Mouse (Mus musculus): Measurements from ENCODE around the gene Lamtor3.
"Not testable (repeated sequence)": the region's sequence is repeated elsewhere in the genome, so short reads cannot be mapped to it uniquely, and the experiment has no call there.

Gene Lamtor3

DNA sequence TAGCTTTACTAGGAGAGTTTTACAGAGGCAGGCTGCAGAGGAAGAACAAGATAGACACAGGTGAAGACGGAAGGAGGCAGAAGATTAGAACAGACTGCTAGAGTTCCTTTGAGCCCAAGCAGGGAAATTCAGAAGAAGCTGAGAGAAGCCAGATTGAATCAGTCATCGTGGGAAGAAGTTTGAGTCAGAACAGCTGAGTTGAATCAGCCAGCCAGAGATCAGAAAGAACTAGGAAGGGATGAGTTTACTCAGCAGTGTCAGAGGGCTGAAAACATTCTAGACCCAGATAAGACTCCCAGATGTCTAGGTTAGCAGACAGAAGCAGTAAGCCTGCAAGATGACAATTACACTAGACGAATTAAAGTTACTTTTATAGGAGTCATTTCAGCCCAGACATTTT, 15.7 kb downstream of the Lamtor3 start:
- DNase-seq (ENCODE audit: low read depth, low spot score), result no peak

DNA sequence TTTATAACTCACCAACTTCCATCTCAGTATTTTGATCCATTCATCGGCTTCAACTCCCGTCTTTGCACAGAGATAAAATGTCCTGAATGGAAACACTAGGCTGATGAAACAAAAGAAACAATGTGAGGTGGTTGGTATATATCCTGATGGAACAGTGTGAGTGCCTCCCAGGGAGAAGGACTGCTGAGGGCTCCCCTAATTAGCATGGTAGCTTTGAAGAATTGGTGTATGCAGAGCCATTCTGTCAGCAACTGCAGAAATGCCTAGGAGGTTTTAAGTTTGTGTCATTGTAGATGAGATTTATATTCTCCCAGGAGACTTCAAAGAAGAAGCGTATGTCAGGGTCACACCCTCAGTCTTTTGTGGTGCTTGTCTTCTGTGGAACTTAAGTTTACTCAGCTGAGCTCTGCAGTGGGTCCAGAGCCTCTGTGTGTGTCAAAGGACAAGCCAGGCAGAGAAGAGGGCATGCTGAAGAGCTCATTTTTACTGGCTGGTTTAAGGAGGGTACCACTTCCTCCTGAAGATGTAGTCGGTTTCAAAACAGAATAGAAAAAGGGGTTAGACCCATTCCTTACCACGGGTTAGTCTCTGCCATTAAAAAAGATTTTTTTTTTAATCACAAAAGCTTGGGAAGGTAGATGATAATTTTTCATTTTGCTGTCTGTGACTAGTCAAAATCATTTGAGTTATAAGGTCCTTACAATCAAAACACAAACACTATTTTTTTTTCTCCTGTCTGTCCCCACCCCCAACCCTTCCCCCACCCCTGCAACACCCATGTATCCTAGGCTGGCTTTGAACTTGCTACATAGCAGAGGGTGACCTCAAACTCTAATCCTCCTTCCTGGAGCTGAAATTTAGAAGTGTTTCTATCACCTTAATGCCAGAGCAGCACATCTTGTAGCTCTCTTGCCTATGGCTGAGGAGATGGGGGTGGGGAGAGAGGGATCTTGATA, 17.5 kb downstream of the Lamtor3 start:
- DNase-seq (ENCODE audit: low read depth, low spot score), result no peak

DNA sequence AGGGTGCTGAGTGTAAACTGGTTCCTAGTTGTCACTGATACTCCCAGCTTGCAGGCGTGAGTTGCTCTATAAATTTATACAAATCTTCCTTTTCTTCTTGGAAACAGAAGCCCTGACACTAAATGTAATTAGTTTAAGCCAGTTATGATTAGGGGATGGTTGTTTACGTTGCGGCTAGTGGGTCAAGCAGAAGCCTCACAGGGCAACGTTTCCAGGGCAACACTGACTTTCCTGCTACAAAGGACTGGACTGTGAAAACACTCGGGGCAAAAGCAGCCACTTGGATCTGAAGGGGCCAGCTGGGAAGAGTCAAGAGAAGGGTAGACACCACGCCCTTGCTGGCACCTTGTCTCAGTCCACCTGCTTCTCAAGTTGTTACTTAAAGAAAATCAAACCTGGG, 18.2 kb downstream of the Lamtor3 start:
- DNase-seq (ENCODE audit: low read depth, low spot score), result no peak

DNA sequence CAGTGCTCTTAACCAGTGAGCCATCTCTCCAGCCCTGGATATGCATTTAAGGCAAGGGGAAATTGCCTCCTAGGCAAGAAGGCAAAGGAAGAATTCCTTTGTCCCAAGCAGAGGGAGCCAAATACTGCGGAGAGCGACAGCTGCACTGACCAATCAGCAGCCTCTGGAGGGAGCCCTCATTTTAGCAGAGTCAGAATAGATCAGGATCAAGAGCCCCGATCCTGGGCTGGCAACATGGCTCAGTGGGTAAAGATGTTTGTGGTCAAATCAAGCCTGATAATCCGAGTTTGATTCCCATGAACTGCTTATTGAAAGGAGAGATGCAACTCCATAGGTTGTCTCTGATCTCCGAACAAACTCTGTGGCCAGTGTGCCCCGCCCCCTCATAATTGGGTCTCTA, 20.3 kb downstream of the Lamtor3 start:
- DNase-seq (ENCODE audit: low read depth, low spot score), result peak; percentile 60

DNA sequence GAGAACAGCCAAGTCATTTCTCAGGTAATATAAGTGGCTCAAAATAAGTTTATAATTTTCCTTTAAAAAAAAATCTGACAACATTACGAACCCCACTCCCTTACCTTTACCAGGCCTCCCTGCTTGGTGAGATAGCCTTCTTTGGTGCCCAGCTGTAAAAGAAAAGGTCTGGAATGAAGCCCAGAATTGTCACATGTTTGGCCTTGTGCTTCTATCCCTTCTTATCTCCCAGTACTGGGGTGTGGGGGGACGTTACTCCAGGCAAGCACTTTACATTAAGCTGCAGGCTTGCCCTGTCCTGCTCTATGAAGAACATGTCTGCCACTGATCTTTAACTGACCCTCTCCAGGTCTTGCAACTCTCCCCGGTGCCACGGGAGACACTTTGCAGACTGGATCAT, 22.5 kb downstream of the Lamtor3 start:
- no peak for DNase-seq (ENCODE audit: low read depth, low spot score)

DNA sequence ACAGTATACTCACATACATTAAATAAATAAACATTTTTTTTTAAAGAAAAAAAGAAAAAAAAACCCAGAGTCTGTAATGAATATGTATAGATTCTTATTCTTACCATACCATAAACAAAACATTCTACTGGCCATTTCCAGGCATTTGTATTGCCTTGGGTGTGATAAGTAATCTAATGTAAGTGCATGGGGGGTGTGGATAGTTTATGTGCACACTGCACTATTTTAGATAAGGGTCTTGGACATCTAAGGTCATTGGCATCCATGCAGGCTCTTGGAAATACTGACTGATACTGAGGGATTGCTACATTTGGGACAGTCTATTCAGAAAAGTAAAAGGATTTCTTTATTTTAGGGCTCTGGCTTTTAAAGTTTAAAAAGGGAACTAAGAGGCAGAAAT, 23.2 kb downstream of the Lamtor3 start:
- no peak for DNase-seq (ENCODE audit: low read depth, low spot score)

DNA sequence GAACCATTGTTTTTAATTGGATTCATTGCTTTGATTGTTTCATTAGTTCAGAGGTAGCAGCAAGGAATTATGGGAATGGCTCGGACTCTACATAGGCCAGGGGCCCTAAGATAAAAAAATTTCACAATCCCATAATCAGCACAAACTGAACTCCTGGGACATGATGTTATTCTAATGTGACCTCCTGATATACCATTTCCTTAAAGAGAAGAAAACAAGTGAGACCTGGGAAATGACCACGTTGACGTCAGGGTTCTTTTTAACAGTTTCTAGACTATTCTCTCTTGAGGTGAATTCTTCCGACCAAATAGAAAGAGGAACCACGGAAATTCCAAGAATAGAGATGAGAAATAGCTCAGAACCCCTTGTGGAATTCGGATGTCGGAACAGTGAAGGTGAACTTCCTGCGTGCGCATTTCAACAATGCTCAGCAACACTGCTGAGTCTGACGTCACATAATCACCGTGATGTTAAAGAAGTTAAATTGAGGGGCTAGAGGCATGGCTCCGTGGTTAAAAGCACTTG, 23.9 kb downstream of the Lamtor3 start:
- no peak for DNase-seq (ENCODE audit: low read depth, low spot score)

DNA sequence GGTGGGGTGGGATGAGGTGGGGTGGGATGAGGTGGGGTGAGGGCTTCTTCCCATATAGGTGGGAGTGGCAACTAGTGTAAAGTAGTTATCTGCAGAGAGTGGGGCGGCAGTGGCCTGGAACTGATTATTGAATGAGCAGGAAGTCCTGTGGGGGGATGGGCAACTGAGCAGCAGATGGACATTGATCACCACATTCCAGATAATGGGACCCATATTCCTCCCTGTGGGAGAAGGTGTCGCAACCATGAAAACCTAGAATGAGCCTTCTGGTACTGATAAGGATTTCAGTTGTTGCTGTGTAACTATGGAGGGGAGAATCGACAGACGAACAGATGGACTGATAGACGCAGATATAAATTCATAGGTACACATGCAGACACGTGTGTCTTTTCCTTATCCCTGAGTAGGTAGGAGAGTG, 25.4 kb downstream of the Lamtor3 start:
- no peak for DNase-seq (ENCODE audit: low read depth, low spot score)

DNA sequence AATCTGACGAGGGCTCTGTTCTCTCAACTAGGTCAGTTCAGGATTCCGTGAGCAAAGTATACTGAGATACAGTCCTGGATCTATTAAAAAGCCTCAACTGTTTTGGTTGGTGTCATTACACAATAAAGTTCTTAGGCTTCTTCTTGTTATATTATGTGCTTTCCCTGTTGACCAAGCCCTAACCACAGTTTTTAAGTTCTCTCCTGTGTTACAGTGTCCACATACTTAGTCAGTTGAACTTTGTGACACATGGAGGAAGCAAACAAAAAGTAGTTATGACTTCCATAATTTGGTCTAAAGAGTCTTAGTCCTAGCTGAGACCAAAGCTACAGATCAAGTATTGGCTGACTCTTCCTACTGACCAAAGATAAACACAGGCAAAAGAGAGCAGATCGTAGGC, 28.5 kb downstream of the Lamtor3 start:
- no peak for DNase-seq (ENCODE audit: low read depth, low spot score)

DNA sequence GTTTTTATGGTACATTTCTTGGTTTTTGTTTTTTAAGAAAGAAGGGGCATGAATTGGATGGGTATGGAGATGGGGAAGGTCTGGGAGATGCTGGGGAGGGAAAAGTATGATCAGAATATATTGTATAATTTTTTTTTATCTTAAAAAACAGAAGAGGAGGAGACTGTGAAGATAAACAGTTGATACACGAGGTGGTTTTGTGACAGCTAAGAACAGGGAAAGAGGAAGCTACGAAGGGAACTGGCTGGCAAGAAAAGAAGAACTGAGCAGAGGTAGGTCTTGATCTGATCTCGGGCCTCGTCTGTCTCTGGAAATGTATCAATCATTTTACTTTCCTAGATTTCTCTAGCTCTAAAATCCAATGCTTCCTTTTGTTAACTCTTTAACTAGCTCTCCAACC, 29.2 kb downstream of the Lamtor3 start:
- no peak for DNase-seq (ENCODE audit: low read depth, low spot score)

DNA sequence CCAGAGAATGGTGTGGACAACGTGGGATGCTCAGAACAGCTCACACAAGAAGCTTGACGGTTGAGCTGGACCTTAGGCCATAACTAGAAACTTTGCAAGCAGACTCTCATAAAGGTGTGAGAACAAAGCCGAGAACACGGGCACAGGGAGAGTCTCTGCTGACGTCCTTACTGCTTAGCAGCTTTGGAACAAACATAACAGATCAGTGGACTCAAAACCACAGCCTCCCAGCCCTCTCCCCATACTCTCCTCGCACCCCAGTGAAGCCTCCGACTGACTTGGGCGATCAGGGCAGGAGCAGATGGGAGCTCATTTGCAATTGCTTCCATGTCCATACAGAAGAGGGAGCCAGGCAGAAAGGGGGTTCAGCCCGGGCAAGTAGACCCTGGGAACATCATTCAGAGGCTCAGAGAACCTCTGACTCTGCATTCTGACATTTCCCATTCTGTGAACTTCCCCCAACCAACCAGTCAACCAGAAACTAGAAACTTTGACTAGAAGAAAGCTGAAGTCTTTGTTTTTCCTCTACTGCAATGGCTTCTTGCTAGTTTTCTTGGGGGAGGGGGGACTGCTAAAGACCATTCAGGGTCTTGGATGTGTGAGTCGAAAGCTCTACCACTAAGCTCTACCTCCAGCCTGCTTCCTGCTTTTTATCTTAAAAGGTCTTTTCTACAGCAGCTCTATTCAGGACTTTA, 32.0 kb downstream of the Lamtor3 start:
- DNase-seq (ENCODE audit: low read depth, low spot score), result no peak

DNA sequence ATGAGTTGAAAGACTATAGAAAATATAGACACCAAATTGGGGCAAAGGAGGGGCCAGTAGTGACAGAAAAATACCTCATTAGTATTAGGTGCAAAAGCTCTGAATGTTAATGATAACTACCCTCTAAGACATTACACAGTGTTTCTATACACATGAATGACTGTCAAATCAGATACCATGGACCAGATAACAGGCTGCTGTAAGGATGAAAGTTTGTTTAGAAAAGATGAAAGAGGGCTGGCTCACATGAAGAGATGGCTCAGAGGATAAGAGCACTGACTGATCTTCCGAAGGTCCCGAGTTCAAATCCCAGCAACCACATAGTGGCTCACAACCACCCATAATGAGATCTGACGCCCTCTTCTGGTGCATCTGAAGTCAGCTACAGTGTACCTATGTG, 33.0 kb downstream of the Lamtor3 start:
- not testable (repeated sequence) for DNase-seq (ENCODE audit: low read depth, low spot score)

DNA sequence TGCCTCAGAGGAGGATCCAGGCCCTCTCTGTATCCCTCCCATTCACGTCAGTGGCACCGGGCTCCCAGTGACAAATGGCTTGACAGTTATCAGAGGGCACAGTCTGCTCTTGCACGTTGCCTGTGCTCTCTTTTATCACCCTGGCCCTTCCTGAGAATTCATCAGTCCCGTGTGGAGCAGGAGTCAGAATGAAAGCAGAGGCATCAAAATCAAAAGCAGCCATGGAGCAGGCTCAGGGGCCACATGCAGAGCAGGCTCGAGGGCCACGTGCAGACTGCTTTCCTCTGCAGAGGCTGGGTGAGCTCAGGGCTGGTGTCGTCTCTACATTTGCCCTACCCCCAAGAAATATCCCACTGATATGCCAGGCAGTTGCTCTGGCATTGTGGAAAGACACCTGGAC, 33.5 kb downstream of the Lamtor3 start:
- no peak for DNase-seq (ENCODE audit: low read depth, low spot score)

DNA sequence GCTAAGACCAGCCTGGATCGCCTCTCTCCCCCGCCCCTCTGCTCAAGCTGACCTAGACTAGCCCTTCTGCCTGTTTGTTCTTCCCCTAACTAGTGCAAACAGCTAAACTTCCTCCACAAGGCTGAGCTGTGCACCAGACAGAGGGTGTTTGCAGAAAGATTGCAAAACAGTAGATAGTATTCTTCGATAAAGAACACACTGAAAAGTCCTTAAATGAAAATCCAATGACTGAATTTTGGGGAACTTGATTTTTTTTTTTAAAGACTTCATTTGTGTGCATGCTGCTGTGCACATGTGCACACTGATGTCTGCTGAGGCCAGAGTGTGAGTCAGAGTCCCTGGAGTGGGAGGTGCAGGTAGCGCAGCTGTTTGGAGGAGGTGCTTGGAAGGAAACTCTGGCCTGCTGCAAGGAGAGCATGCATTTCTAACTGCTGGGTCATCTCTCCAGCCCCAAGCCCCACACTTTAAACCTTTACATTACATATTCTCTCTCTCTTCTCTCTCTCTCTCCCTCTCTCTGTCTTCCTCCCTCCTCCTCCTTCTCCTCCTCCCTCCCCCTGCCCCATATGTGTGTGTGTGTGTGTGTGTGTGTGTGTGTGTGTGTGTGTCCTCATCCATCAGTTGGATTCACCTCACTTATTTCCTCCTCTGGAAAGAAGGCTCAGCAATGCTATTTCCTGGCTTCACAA, 34.1 kb downstream of the Lamtor3 start:
- no peak for DNase-seq (ENCODE audit: low read depth, low spot score)

DNA sequence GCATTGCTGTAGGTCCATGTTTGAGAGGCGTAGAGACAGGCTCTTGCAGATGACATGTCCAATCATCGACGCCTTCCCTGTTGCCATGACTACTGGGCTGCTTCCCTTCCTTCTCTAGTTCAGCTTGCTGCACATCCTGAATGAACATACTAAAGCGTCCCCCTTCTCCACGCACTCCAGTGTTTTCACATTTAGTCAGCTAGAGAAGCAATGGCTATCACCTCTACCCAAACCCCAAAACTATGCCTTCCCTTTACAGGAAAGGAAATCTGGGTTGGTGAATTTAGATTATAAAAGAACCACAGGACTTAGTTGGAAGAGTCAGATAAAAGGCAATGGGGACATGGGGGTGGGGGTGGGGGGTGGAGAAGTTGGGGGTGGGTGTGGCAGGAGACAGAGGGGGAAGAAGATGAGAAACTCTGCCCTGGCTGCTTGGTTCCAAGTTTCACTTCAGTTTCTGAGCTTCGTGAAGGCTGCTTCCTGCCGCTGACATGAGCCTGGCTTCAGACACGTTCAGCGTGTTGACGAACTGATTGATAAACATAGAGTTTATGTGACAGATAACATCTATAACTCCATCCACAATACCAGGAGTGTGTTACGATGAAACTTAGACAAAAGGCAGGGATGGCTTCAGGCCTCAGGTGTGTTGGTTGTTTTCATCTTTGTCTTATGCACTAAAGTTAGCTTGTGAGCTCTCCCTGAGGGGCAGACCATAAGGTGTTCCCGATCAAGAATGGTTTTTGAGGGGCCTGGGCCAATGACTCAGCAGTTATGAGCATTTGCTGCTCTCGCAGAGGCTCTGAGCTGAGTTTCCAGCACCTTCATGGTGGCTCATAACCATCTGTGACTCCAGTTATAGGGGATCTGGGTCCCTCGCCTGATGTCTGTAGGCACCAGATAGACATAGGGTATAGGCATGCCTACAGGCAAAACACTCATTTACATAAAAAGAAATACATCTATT, 34.9 kb downstream of the Lamtor3 start:
- DNase-seq (ENCODE audit: low read depth, low spot score), result no peak

DNA sequence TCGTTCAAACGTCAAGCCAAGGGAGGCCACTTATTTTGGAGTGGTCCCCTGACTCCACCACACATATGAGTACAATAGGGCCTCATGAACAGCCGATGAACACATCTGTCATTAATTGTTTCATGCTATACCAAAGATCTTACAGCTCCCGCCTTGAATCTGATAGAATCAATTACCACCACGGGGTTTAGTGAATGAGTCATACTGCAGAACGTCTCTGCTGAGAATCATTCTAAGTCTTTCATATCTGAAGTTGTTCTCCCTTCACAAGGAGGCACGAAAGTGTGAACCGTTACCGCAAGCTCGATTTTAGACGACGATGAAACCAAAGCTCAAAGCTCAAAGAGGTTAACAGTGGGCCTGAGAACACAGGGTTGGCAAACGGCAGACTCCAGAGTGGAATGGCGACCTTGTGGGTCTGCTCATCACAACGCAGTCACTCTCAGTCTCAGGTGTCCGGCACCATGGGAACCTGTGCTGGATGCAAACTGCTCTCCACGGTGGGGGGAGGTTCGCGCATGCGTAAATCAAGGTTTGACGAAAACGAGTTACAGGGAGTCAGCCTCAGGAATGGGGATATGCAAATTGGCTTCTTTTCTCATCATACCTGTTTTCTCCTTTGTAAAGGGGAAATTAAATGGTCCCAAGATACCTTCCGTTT, 36.1 kb downstream of the Lamtor3 start:
- DNase-seq (ENCODE audit: low read depth, low spot score), result peak; percentile 62

DNA sequence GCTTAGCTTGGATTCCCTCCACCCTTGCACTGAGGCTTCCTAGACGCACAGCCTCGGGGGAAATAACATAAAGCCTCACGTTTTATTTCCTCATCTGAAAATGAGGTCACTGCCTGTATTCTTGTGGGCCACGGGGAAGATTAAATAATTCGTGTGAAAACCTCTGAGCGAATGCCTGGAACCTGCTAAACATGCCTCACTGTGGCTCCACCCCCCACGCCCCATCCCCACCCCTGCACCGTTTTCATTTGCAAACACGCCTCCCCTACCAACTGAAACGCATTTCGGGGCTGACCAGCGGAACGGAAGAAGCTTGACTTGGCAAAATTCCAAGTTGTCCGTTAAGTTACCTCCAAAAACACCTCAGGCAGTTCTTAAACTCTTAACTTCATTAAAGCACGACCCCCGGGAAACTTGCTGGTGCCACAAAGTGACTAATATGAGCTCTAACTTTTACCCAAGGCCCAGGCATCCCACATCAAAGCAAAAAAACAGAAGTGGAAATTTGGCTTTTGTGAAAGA, 37.3 kb downstream of the Lamtor3 start:
- DNase-seq (ENCODE audit: low read depth, low spot score), result no peak

DNA sequence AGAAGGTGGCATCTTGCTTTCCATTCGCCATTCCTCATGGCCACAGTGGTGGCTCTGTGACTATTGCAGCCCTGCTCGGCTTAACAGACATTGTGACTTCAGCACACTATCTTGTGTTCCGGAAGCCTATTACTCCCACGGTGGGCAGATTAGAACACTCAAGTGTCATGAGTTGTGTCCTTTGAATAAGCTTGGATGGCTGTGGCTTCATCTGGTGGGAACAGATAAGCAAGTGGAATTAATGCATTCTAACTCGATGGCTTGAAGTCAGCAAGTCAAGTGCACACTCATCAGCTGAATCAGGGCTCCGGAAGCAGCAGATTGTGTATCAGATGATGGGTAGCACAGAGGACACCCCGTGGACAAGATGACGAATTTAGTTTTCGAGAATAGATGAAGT, 39.6 kb downstream of the Lamtor3 start:
- no peak for DNase-seq (ENCODE audit: low read depth, low spot score)

DNA sequence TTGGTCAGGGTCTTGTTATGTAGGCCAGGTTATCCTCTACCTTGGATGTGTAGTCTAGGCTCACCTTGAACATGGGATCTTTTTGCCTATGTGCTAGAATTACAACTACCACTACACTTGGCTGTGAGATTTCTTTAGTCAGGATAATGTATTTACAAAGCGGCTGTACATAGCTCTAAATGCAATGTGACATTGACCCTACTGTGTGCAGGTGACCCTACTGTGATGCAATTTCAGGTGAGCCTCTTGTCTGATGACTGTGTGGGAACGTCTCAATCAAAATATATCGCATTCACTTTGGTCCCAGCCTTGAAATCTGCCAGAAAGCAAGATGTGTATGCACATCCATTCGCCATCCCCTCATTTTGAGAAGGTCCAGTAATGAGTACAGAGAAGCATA, 40.0 kb downstream of the Lamtor3 start:
- DNase-seq (ENCODE audit: low read depth, low spot score), result no peak

DNA sequence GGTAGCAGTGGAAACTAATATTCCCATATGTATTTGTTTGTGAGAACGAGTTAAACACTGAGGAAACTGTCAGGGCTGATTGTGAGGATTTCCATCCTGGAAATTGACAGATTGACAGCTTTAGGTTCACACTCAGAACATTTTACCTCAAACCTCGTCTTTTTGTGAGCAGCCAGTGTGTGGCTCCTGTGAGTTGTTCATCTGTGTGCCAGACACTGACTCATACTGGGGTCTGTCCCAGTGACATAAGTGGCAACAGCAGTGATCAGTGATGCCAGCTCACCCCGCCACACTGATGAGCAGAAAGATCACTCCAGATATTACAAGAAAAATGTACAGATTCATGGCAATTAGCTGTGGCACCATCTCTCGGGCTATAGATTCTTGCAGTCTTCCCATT, 41.1 kb downstream of the Lamtor3 start:
- no peak for DNase-seq (ENCODE audit: low read depth, low spot score)
